Mouse (Mus musculus) spleen, postnatal 36 days (tissue): Measurements from ENCODE around the gene C1qtnf4.
A peak's percentile ranks its signal among the peaks of the same experiment; 100 is the strongest.

ENCODE experiments used
- DNase-seq, 2 experiments: peaks; one replicate each; pipeline ENCODE4 v3.0.0; 2022; ENCODE audit warnings: low spot score in 2 of 2, mixed read lengths in 1 of 2

C1qtnf4 gene

DNA sequence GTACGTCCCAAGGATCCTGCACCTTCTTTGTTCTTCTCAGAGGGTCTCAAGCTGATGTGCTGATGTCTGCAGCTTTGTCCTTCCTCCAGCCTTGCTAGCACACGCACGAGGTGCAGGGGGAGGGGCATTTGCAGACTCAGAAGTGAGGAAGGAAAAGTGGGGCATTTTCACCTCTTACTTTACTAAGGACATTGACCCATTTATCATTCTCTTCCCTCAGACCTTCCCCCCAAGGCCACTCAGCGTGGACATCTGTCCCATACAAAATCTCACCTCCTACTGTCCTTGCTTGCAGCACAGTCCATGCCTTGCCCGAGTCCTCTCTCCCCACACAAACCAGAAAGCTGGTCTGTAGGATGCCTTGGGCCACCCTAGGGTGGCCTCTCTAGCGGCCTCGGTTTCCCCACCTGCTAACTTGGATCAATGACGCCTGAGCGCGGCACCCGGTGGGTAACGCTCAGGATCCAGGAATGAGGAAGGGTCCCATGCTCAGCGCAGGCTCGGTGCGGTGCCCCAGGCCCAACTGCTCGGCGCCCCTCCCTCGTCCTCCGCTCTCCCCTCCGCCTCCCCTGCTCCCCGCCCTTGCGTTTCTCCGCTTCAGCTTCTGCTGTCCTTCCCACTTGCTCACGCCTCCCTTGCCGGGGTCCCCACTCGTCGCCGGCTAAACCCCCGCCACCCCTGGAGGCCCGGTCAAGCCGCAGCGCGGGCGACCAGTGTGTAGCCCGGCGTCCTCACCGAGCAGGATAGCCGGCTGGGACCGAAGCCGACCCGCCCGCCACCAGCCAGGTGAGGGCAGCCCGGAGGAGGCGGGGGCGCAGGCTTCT is at the start of gene C1qtnf4:
Gene C1qtnf4 (plus strand): TSS at position 643 of the 824 bp plus-strand sequence.
- no peak for DNase-seq

DNA sequence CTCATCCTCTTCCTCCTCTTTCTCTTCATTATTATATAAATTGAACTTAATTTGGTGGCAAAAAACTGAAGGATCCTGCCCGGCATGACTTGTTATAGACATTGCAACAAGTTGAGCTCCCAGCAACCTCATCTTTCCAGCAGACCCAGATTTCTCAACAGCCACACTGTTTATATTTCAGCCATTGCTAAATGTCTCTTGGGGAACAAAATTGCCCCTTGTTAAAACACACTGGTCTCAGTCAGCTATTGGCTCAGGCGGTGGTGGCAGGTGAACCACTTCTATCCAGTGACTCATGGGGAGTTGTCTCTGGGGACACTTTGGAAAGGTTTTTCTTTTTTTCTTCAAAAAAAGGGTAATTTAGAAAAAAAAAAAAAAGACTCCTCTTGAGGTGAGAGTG is 47.0 kb upstream of the C1qtnf4 start:
- DNase-seq, result no peak

DNA sequence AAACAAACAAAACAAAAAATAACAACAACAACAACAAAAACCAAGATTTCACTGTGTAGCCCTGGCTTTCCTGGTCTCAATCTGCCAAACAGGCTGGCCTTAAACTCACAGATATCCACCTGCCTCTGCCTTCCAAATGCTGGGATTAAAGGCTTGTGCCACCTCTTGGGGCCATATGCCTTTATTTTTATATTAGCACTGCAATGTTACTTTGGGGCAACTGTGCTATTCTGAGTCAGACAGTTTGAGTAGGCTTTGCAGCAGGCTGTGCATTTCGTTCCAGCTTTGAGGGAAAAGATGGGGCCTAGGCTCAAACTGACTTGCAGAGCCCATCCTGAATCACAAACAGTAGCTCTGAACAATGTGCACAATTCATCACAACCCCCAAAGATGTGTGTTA is 42.0 kb upstream of the C1qtnf4 start:
- DNase-seq, result no peak

DNA sequence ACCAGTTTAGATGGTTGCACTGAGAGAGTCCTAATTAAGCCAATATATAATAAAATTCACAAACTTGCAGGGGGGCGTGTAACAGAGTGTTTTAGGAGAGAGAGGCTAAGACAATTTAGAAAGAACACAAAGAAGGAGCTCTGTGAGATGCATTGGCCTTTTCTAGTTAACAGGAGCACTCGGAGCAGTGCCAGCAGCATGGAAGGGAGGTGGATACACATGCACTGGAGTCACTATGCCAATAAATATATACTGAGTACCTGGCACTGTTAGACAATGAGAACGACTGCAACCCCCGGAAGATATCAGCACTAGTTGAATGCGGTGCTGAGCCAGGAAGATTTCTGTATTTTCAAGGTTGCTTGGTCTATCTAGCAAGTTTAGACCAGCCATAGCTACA is 41.4 kb upstream of the C1qtnf4 start:
- DNase-seq, result no peak

DNA sequence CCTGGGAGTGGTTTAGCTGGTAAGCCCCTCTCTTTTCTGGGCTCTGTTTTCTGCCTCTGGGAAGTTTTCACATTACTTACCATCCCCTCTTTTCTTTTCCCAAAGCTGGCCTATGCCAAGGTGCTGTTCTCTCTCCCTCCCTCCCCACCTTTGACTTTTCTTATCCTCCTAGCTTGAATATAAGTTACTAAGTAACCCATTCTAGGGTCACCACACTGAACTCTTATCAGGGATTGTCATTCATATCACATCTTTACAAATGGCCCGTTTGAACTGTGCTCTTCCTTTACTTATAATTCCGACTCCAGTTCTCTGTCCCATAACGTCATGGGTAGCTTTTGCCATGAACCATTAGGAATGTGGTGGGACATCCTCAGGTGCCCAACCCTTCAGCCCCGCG is 40.4 kb upstream of the C1qtnf4 start:
- no peak for DNase-seq

DNA sequence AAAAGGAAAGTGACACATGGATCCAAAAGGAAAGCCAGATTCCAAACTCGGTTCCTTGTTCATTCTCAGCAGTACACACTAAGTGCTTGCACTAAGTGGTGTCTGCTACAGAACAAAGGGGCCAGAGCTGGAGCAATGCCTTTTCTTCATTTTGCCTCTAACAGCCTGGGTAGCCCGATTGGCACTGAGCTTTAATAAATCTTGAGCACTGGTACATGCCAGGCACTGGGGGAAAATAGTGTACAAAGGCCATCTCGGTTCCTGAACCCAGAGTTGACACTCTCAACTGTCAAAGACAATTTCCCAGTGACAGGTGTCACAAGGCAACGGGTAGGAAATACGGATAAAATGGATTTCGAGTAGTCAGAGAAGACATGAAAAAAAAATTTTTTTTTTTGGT is 39.5 kb upstream of the C1qtnf4 start:
- no peak for DNase-seq

DNA sequence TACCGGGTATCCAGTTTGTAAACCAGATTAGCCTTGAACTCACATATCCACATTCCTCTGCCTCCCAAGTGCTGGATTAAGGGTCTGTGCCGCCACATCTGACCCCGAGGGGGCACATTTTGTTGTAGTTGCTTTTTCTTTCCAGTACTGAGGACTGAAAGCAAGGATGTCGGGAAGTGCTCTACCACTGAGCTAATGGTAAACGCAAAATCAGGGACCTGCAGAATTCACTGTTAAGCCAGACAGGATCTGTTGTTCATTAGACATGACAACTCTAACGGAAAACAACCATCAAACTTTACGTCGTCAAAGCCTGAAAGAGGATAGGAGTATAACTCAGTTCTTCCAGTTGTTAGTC is 39.1 kb upstream of the C1qtnf4 start:
- DNase-seq, result no peak

DNA sequence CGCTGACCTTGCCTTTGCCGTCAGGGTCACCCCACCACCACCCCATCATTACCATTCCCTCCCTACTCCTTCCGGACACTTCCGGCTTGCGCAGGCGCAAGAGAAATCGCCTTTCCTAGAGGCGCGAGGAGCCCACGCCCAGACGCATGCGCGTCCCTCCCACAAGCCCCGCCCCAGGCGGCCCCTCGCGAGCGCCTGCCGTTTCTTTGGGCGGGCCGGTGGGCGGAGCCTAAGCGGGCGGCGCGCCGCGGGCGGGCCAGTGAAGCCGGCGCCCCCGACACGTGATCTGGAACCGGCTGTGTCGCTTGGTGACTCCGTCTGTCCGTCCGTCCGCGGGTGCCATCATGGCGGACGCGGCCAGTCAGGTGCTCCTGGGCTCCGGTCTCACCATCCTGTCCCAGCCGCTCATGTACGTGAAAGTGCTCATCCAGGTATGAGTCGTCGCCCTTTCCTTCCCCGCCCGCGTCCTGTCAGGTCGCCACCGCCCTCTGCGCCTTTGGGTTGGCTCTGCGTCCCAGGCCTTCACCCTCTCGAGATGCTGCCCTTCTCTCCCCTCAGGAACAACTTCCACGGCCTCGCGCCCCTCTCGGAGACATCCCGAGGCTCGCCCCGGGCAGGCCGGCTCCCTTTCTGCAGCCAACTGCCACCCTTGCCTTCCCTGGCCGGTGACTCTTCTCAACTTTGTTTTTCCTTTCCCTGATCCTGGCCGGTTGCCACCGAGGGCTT is 38.5 kb upstream of the C1qtnf4 start, which contains the start of gene Mtch2:
Gene Mtch2 (plus strand): TSS at position 201 of the 726 bp plus-strand sequence.
- peak; percentile 98 for DNase-seq

DNA sequence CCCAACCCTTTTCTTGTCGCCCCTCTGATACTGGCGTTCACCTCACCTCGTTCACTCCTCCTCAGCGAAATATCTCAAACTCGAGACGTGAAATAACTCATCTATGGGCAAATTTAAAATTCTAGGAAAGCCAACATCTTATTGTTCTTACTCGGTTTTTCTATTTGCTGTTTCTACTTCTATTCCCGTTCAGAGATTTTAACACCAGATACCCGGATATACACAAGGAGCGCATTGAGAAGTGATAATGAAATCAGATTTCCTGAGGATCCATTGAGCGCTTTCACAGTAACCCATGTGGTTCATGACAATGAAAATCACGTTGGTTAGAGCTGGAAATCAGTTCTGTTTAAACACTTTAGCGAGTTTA is 38.0 kb upstream of the C1qtnf4 start:
- no peak for DNase-seq

DNA sequence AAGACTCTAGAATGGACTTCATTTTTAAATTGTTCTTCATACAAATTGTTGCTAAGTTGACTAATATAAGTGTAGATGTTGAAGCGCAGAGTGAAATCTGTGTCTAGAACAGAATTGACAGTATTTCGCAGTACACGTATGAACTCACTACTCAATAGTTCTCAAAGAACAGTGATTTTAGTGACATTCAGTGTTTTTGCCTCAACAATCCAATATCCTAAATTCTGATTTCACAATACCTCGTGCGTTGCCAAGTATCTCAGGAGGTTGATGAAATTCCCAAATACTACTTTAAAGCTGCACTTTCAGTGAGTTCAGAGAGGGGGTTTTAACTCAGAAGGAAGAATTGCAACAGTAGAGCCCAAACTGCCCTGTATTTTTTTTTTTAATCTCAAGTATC is 37.3 kb upstream of the C1qtnf4 start:
- no peak for DNase-seq

DNA sequence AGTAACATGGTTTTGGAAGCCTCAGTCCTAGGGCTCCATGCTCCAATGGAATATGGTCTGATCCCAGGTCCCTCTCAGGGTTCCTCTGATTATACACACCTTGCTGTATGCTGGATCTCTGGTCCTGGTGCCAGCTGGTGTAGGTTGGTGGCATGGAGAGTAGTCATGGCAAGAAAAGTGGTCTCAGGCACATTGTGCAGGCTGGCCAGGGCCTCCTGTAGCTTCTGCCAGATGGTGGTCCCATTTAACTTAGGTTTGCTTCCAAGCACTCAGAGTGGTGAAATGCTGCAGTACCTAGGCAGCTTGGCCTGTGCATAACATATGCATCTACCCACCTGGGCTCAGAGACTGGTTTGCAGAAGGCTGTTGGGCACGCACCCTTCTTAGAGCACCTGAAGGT is 35.3 kb upstream of the C1qtnf4 start:
- no peak for DNase-seq

DNA sequence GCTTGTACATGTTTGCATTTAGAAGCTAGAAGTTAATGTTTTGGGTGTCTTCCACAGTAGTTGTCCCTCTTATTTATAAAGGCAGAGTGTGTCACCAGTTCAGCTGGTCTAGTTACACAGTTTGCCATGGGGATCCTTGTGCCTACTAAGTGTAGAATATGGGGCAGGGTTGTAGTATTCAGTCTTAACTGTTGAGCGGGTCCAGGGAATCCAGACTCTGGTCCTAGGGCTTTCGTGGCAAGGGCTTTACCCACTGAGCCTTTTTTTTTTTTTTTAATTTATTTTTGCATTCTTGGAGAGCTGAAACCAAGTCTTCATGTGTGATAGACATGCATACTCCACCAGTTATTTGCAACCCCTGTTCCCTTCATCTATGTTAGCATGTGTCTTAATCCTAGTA is 24.2 kb upstream of the C1qtnf4 start:
- DNase-seq, result no peak

DNA sequence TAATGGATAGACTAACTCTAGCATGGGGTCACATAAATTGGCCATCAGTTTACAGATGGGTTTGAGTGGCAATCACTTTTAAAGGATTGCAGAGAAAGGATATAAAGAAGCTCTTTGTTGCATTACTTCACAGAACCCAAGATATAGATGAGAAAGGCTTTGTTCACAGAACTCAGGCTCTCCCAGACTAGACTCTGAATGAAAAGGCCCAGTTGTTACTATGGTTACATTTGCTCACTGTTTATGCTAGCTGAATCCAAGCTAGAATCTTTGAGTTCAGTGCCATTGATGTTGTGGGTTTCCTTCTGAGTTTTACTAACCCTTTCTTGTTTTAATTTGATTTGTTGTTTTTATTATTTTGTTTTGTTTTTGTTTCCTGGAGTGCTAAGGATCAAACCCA is 21.5 kb upstream of the C1qtnf4 start:
- no peak for DNase-seq

DNA sequence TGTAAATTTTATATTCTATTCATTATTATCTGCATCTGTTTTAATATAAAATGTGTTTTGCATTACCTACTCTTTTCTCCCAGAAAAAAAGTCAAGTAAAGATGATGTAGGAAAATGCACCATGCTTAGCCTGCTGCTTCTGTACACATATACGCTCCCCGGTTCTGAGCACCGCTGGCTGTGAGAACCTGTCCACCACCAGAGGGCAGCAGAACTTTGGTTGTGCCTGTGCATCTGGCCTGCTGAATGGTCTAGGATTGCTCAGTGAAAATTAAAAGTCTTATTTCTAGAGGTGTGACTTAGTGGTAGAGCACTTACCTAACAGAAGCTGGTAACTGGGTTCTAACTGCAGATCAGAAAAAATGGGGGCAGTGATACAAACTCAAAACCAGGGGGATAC is 19.1 kb upstream of the C1qtnf4 start:
- DNase-seq, result peak; percentile 67 to 71

DNA sequence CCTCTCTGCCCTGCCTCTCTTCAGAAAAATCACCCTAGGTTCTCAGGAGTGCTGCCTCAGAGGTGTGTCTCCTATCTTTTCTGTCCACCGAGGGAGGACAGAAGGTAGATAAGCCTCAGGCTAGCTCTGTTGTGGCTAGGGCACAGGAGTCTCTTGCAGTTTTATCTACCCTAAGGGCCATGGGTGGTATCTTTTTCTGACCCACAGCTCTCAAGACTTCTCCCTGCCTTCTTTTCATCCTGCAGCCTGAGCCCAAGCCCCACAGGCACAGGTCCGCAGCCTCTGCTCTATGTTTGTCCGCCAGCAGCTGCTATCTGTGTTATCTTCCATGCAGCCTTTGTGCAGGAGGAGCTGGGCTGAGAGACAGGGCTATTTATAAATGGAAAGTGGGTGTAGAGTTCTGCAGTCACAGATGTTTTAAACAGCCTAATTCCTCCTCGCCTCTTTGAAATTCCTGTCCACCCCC is 15.5 kb upstream of the C1qtnf4 start:
- peak; percentile 14 to 29 for DNase-seq

DNA sequence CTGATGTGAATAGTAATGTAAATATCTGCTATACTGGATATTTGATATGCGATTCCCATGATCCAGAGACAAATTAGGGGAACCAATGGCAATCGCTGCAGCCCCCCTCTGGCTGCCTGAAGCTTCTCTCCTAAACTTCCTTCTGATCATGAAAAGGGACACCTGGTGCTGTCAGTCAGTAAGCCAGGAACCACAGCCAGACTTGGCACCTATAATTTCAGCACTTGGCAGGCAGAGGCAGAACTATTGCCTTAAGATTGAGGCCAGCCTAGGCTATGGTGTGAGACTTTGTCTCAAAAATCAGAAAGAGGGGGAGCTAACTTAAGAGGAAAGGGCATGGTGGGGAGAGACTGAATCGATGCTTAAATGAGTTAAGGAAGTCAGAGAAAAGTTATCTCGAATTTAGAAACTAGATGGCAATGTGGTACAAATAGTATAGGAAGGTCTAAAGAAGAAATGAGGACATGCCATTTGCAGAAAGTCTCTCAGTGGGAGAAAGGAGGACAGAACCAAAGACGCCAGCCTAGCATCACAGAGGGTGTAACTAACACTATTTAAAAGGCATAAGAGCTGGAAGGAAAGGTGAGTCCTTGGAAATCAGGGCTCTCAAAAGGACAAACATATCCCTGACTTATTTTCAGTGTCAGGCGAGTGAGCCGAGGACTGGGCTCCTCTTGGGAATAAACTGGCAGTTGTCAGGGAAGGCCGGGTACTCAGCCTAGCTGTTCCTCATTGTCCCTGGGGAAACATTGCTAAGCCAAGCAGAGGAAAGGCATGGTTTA is 14.3 kb upstream of the C1qtnf4 start:
- DNase-seq, result no peak

DNA sequence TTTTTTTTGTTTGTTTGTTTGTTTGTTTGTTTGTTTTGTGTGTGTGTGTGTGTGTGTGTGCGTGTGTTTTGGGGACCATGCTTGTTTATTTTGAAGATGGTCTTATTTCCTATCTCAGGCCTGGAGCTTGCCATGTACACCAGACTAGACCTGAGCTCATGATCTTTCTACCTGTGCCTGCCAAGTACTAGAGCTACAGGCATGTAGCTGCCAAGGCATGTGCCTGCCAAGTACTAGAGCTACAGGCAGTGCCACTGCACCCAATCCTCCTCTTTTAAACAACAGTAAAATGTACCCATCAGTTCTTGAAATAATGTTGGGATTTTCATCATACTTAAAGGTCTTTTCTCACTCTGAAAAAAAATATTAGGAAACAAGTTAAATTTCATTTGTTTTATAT is 11.6 kb upstream of the C1qtnf4 start:
- no peak for DNase-seq

DNA sequence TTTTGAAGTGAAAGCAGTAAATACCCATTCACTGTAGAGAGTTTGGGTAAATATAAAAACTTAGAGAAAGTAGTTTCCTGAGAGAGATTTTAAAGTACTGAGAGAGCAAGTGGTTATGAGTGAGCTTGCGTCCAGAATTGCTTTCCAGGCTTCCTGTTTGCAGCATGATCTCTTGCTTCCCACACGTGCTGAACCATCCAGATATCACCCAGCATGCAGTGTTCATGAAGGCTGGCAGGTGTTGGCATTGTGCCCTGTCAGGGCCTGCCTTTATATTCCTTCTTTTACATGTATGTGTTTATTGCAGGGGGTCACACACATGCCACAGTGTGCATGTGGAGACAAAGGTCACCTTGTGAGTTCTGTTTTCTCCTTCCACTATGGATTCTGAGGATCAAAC is 10.4 kb upstream of the C1qtnf4 start:
- DNase-seq, result no peak

DNA sequence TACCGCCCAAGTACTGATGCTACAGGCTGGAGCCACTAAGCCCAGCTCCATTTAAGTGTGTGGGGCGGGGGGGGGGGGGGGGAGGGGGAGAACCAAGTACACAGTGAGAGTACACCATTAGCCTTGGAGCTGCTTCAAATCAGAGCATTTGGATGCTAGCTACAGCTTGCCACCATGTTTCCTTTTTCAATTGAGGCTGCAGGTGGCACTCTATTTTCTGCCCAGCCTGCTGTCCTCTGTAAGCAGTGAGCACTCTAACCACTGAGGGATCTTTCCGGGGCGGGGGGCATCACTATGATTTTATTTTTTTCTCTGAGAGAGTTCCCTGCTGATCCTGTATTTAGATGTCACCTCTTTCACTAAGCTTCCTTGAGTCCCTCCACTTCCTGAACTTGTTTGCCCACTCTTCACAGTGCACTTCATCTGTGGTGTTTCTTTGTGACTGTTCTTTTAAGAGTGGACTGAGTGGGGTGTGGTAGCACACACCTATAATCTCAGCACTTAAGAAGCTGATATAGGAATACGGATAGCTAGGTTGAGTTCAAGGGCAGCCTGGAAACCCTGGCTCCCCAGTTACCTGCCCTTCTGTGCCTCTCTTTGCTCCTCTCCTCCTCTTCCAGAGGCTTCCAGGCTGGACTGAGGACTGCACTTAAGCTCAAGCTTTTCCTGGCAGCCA is 7.9 kb upstream of the C1qtnf4 start:
- DNase-seq, result no peak

DNA sequence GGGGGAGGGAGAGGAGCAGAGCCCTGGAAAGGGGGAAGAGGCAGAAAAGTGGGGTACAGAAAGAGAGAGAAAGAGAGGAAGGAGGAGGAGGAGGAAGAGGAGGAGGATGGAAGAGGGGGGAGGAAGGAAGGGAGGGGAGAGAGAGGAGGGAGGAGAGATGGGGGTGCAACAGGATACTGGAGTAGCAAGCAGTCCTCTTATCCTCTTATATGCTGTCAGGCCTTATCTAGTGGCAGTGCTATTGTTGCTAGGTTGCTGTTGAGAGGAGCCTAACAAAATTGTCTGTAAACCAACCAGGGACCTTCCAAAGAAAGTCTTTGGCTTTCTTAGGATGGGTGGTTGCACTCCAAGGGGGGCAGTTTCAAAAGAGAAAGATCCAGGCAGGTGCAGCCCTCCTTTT is 6.2 kb upstream of the C1qtnf4 start:
- no peak for DNase-seq

DNA sequence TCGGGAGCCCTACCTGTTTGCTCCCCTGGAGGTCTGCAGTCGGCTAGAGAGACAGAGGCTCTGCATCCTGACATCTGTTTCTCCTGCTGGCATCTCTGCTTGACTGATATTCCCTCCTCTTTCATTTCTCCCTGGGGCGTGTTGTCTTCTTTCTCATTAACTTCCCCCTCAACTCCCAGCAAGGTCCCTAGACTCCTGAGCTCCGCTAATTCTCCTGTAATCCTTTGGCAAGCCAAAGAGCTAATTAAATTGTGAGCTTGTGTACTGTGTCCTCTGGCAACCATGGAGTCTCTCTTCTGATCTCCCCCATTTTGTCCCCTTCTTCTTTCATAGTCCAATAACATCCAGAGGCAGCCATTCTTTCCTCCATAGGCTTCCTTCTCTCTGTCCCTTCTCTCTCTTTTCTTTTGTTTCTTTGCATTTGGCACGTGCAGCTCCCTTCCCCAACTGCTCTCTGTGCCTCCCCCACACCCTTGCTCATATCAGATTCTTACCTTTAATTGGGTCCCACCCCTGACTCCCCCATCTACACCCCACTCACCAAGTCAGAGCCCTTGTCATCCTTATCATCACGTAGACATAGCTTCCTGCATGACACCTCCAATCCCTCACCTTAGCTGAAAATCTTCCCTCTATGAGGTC is 5.4 kb upstream of the C1qtnf4 start:
- DNase-seq, result no peak
